Mouse (Mus musculus) CH12.LX (cell line): ENCODE data around the gene Smg5. TPM values are rescaled to one million over a fixed set of nuclear protein-coding genes. Genes with fewer than 3 reads are reported as not detected.
"Not testable (repeated sequence)": the region's sequence is repeated elsewhere in the genome, so short reads cannot be mapped to it uniquely, and the experiment has no call there.

Source experiments
- DNase-seq: peaks from one replicate; pipeline ENCODE4 v3.0.0-alpha.2; 2013; ENCODE audit errors: extremely low read depth
- H3K27ac ChIP-seq: 2 replicates; pipeline ENCODE4 v1.5.1; 2012; ENCODE audit warnings: low read depth, mild to moderate bottlenecking, control low read depth, moderate library complexity; ENCODE audit not compliant: insufficient read depth
- H3K27me3 ChIP-seq: replicated peaks from 2 replicates; pipeline ENCODE3; 2012; ENCODE audit warnings: inconsistent platforms
- H3K36me3 ChIP-seq, 2 experiments: replicated peaks in 1 of 2; 2 replicates each; pipeline versions ENCODE3 to v1.6.1; 2012; ENCODE audit warnings: inconsistent platforms in 1 of 2, low read length in 1 of 2, mild to moderate bottlenecking in 1 of 2, mixed read lengths in 1 of 2, moderate library complexity in 1 of 2; ENCODE audit not compliant: control insufficient read depth in 1 of 2, insufficient read depth in 1 of 2
- H3K4me1 ChIP-seq, 2 experiments: 2 replicates each; pipeline ENCODE4 v1.6.1; 2012; ENCODE audit warnings: inconsistent platforms in 1 of 2, moderate library complexity in 1 of 2; ENCODE audit not compliant: insufficient read depth in 2 of 2, control insufficient read depth in 1 of 2
- H3K4me2 ChIP-seq: 2 replicates; pipeline ENCODE4 v1.6.1; 2012; ENCODE audit warnings: low read depth, mild to moderate bottlenecking, control low read depth; ENCODE audit not compliant: poor library complexity, insufficient read depth, severe bottlenecking
- H3K4me3 ChIP-seq, 3 experiments: fragments of 150-350 bp in 1 of 3; sonication (generic) in 1 of 3; replicated peaks in 1 of 3; 2 replicates each; pipeline versions ENCODE3 to v1.5.1; 2011 to 2012; ENCODE audit warnings: low read depth in 2 of 3, low read length in 2 of 3, mild to moderate bottlenecking in 2 of 3, moderate library complexity in 2 of 3, control low read depth in 1 of 3, improper control_type of control experiment in 1 of 3, inconsistent platforms in 1 of 3, mixed read lengths in 1 of 3; ENCODE audit not compliant: poor library complexity in 1 of 3
- H3K79me2 ChIP-seq: replicated peaks from 2 replicates; pipeline ENCODE4 v1.6.1; 2012; ENCODE audit warnings: mild to moderate bottlenecking, moderate library complexity; ENCODE audit not compliant: control insufficient read depth, poor library complexity, insufficient read depth, severe bottlenecking; ENCODE audit errors: extremely low read depth
- H3K9ac ChIP-seq: 2 replicates; pipeline ENCODE4 v1.6.1; 2012; ENCODE audit warnings: low read depth, mild to moderate bottlenecking, control low read depth, moderate library complexity; ENCODE audit not compliant: insufficient read depth
- H3K9me3 ChIP-seq: replicated peaks from 2 replicates; pipeline ENCODE3; 2012; ENCODE audit warnings: low read length, inconsistent platforms, mixed read lengths
- POLR2A ChIP-seq: IDR thresholded peaks from 2 replicates; pipeline ENCODE4 v1.6.1; 2011; ENCODE audit warnings: low read depth, mild to moderate bottlenecking, improper control_type of control experiment, low read length
- ZMIZ1 ChIP-seq: IDR thresholded peaks from 2 replicates; pipeline ENCODE4 v1.6.1; 2012; ENCODE audit warnings: low read depth, mild to moderate bottlenecking, inconsistent platforms, low read length, improper control_type of control experiment
- dilution Hi-C: fragments of 300-500 bp; cut with MboI; formaldehyde crosslinking; loops from 2 replicates; pipeline ENCODE4 v1.14.3; 2020; ENCODE audit warnings: low sequenced_read_pairs; ENCODE audit not compliant: extremely low pct_unique_long_range_greater_than_20kb, extremely low pct_ligation_motif_present
- in situ Hi-C: fragments of 300-500 bp; cut with MboI; formaldehyde crosslinking; loops from 3 replicates; pipeline ENCODE4 v1.14.3; 2019; ENCODE audit warnings: low sequenced_read_pairs, low pct_ligation_motif_present, low pct_unique_long_range_greater_than_20kb, mixed read lengths
- polyA plus RNA-seq: library from polyadenylated mRNA; unstranded; fragments of >175 nt; gene quantifications from 2 replicates; pipeline ENCODE4 v1.2.1, GENCODE M21; 2012; ENCODE audit warnings: low read depth; ENCODE audit not compliant: insufficient read length
- total RNA-seq, 2 experiments: library from RNA; depleted of rRNA; stranded (reverse); fragments of 300-350 nt in 1 of 2; fragments of >200 nt in 1 of 2; gene quantifications; 2 replicates each; pipeline ENCODE4 v1.2.3; 2012 to 2014

The Smg5 gene
- total and polyA plus RNA-seq, 3 experiments = 43.7 to 81.6 (median 58.3) TPM

DNA sequence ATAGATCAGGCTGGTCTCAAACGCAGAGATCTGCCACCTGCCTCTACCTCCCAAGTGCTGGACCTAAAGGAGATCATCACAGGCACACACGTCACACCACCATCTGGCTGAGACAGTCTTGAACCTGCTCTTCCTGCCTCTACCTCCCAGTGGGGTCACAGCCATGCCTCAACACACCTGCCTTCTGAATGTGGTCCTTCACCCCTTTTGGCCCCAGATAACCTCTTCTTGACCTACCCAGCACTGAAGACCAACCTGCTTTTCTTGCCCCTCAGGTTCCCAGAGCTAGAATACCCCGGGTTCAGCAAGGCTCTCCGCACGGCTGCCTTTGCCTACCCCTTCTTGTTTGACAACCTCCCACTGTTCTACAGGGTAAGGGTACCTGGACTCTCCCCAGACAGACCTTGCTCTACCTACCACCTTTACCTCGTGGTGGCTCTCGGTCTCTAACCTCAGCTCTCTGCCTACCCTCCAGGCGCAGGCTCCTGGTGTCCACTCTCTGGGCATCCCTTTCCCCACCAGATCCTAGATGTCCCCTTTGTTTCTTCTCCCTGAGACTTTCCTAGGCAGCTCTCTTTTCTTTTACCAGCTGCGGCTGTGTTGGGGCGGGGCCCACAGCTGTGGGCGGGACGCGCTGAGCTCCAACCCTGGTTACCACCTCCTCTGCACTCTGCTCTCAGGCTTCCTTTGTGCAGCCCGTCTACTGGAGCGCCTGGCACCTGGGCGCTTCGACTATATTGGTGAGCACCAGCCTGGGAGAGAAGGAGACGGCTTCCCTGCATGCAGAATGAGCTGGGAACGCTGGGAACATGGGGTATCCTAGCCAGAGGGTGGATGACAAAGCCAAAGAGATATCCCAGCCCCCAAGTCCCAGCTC lies 39.9 kb downstream of the Smg5 start:
- H3K27ac ChIP-seq, in situ Hi-C loops, H3K79me2 ChIP-seq, H3K9ac ChIP-seq, H3K4me3 ChIP-seq, dilution Hi-C loops, H3K27me3 ChIP-seq, H3K4me1 ChIP-seq, H3K36me3 ChIP-seq, H3K4me2 ChIP-seq, H3K9me3 ChIP-seq: not testable (repeated sequence)
- TF ChIP-seq POLR2A (peak; percentile 42), ZMIZ1 (peak; percentile 25; the same call in 1 of the 2 replicates)
- DNase-seq = peak; percentile 33

DNA sequence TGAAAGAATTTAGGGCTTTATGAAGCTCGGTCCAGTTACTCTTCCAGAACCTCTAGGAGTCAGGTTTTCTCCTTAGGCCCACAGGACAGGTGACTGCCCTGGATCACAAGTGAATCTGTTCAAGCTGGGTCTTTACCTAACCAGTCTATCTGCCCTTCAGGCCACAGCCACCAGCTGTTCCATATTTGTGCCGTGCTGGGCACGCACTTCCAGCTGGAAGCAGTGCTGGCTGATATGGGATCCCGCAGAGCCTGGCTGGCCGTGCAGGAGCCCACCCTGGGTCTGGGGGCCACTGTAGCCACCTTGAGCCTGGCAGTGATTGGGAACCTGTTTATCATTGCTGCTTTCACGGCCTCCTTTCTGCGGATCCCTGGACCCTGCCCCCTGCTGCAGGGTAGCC lies 40.6 kb downstream of the Smg5 start:
- H3K79me2 ChIP-seq, H3K9me3 ChIP-seq, H3K27ac ChIP-seq, in situ Hi-C loops, H3K4me3 ChIP-seq, H3K4me1 ChIP-seq, H3K27me3 ChIP-seq, dilution Hi-C loops, H3K9ac ChIP-seq, DNase-seq, H3K4me2 ChIP-seq, H3K36me3 ChIP-seq: not testable (repeated sequence)

DNA sequence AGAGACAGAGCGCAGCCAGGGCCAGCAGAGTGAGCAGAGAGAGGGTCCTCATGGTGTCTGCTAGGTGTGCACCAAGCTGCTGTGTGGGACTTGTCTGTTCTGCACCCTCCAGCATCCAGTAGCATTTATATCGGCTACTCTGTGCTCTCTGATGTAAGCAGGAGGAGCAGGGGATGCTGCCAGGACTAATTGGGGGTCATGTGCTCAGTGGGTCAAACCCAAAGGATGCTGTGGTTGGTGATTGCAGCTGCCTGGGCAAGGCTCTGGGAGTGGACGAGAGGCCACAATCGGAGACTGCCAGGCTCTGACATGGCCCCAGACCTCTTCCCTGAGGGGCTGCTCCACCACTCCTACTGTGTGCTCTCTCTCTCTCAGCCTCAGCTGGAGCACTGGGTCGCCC lies 42.5 kb downstream of the Smg5 start, which contains the start of gene Bglap2:
TSS of gene Bglap2 (minus strand) at position 101 of the 400 bp plus-strand sequence.
- dilution Hi-C loops, H3K9ac ChIP-seq, DNase-seq, H3K27me3 ChIP-seq, H3K4me3 ChIP-seq, H3K9me3 ChIP-seq, H3K79me2 ChIP-seq, H3K36me3 ChIP-seq, in situ Hi-C loops, H3K27ac ChIP-seq, H3K4me1 ChIP-seq, H3K4me2 ChIP-seq: not testable (repeated sequence)

DNA sequence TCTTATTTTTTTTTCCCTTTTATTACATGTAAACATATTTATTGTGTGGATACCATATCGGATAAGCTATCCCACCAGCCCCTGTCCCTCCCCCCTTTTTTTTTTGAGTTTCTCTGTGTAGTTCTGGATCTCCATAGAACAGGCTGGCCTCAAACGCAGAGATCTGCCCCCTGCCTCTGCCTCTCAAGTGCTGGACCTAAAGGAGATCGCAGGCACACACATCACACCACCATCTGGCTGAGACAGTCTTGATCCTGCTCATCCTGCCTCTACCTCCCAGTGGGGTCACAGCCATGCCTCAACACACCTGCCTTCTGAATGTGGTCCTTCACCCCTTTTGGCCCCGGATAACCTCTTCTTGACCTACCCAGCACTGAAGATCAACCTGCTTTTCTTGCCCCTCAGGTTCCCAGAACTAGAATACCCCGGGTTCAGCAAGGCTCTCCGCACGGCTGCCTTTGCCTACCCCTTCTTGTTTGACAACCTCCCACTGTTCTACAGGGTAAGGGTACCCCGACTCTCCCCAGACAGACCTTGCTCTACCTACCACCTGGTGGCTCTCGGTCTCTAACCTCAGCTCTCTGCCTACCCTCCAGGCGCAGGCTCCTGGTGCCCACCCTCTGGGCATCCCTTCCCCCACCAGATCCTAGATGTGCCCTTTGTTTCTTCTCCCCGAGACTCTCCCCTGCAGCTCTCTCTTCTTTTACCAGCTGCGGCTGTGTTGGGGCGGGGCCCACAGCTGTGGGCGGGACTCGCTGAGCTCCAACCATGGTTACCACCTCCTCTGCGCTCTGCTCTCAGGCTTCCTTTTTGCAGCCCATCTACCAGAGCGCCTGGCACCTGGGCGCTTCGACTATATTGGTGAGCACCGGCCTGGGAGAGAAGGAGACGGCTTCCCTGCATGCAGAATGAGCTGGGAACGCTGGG lies 45.6 kb downstream of the Smg5 start:
- H3K9ac ChIP-seq, in situ Hi-C loops, H3K4me1 ChIP-seq, H3K4me3 ChIP-seq, H3K79me2 ChIP-seq, H3K9me3 ChIP-seq, H3K27me3 ChIP-seq, H3K36me3 ChIP-seq, H3K27ac ChIP-seq, dilution Hi-C loops: not testable (repeated sequence)
- H3K4me2 ChIP-seq = peak overlapping the region; percentile 60
- DNase-seq = peak; percentile 31

DNA sequence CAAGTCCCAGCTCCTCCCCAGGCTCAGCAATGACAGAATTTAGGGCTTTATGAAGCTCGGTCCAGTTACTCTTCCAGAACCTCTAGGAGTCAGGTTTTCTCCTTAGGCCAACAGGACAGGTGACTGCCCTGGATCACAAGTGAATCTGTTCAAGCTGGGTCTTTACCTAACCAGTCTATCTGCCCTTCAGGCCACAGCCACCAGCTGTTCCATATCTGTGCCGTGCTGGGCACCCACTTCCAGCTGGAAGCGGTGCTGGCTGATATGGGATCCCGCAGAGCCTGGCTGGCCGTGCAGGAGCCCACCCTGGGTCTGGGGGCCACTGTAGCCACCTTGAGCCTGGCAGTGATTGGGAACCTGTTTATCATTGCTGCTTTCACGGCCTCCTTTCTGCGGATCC lies 46.3 kb downstream of the Smg5 start:
- H3K27ac ChIP-seq, H3K79me2 ChIP-seq, H3K4me1 ChIP-seq, H3K4me3 ChIP-seq, H3K27me3 ChIP-seq, H3K9ac ChIP-seq, in situ Hi-C loops, DNase-seq, H3K9me3 ChIP-seq, dilution Hi-C loops, H3K4me2 ChIP-seq, H3K36me3 ChIP-seq: not testable (repeated sequence)
